Mouse (Mus musculus): ENCODE data around the gene Ttl. TPM values are rescaled to one million over a fixed set of nuclear protein-coding genes. Genes with fewer than 3 reads are reported as not detected.

The Ttl gene
- total RNA-seq, 2 experiments from 2014 or later: 5.8 to 10.0 TPM

DNA sequence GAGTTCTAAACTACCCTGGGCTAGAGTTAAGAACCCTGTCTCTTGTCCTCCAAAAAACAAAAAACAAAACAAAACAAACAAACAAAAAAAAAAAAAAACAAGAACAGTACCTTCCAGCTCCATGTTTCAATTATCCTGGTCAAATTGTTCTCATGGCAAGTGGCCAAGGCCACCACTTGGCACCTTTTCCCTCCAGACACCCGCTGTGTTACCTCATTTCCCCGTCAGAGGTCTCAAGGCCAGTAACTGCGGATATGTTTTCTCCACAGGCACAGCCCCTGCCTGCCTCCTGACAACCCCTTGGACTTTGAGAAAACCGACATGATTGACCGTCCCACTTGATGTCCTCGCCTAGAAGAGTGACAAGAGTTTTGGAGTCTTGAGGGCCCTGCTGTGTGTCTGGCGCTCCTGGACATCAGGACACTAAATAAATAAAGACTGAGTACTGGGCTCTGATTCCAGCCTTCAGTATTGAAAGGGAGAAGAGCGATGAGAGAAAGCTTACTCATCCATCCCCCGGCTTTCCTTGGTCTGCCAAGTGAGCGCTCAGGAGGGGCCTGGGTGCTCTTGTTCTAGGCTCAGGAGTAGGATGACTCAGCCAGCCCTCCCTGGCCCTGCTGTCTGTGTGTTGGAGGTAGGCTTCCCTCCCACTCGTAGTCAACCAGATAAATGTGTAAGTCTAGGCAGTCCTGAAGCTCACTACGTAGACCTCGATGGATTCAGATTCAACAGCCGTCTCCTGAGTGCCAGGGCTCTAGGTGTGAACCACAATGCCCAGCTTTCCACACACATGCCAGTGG is 67.5 kb downstream of the Ttl start:
- intact Hi-C loops (cut with DNase I): no loop called here
- Histone ChIP-seq H3K27ac (no peak overlapping the region), H3K4me3 (no peak overlapping the region)
- DNase-seq: no peak
- no peak for TF ChIP-seq CTCF (IDR thresholded peaks at IDR 0.05)

DNA sequence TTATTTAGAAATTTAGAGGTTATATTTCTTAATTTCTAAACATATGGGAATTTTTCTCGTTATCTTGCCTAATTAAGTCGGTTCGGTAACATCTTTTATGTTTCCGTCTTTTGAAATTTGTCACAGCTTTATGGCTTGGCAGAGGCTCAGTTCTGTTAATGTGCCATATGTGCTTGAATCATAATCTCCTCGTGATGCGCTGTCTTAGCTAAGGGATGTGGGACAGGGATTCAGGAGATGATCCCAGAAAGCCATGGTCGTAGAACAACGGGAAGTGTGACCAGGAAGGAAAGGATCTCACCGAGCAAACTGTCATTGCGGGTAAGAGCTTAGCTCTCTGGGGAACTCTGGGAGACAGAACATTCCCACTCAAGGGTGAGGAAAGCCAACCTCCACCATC is 74.2 kb downstream of the Ttl start:
- Histone ChIP-seq H3K27ac (no peak overlapping the region), H3K4me3 (no peak overlapping the region)
- intact Hi-C loops (cut with DNase I): no loop called here
- TF ChIP-seq CTCF (IDR thresholded peaks at IDR 0.05): no peak
- no peak for DNase-seq

Other genes starting within 250 kb of the Ttl start
- gene Tmem87b, start 247.8 kb upstream of the Ttl start, total RNA-seq (2021): 10 to 100 TPM; 15.9 to 16.1 TPM
- gene Fbln7, start 203.0 kb upstream of the Ttl start, total RNA-seq (2021): 1 to 10 TPM; 2.2 to 4.3 TPM
- gene Zc3h8, start 121.9 kb upstream of the Ttl start, total RNA-seq (2021): 1 to 10 TPM; 8.4 to 9.7 TPM
- gene Zc3h6, start 98.5 kb upstream of the Ttl start, total RNA-seq (2021): 1 to 10 TPM; 5.0 to 9.0 TPM
- gene Gm10762, start 98.2 kb upstream of the Ttl start, total RNA-seq (2021): 10 to 100 TPM; 12.6 to 13.9 TPM
- gene Vinac1, start 17.8 kb upstream of the Ttl start, total RNA-seq (2021): not detected
- 10 to 100 TPM; 11.6 to 13.2 TPM for gene Polr1b, start 35.1 kb downstream of the Ttl start, total RNA-seq (2021)
- gene Chchd5, start 63.8 kb downstream of the Ttl start, total RNA-seq (2021): 1 to 10 TPM; 9.2 to 9.4 TPM
- 10 to 100 TPM; 10.5 to 23.9 TPM for gene Slc20a1, start 132.8 kb downstream of the Ttl start, total RNA-seq (2021)
- under 1 TPM in 1 of 2 experiments, not detected in 1; 0.06 TPM for gene Ckap2l, start 231.3 kb downstream of the Ttl start, total RNA-seq (2021)
- gene Il1a, start 244.0 kb downstream of the Ttl start, total RNA-seq (2021): not detected

Measured in gastrocnemius, adult 2 months (tissue).